Mouse (Mus musculus) midbrain, postnatal 0 days (tissue): Measurements from ENCODE around the gene Camta1. TPM values are rescaled to one million over a fixed set of nuclear protein-coding genes. Genes with fewer than 3 reads are reported as not detected.

Experiments used
- ATAC-seq: fragments of 200-750 bp; cut with Nextera tagmentation; 2 replicates; pipeline ENCODE4 v1.8.0; 2017; ENCODE audit warnings: moderate number of reproducible peaks, mild to moderate bottlenecking, moderate TSS enrichment, moderate library complexity; ENCODE audit not compliant: low FRiP score
- DNase-seq: peaks from one replicate; pipeline ENCODE4 v3.0.0-alpha.2; 2015; ENCODE audit warnings: low spot score
- H3K27ac ChIP-seq: fragments of 300-500 bp; sonication (generic); 2 replicates; pipeline ENCODE4 v1.5.1; 2014; ENCODE audit warnings: low read depth, mild to moderate bottlenecking, low read length, mixed read lengths
- H3K27me3 ChIP-seq: fragments of 300-500 bp; sonication (generic); 2 replicates; pipeline ENCODE4 v1.6.1; 2014; ENCODE audit warnings: low read length, control low read depth, mixed read lengths; ENCODE audit not compliant: insufficient read depth
- H3K36me3 ChIP-seq: fragments of 300-500 bp; sonication (generic); 2 replicates; pipeline ENCODE4 v1.6.1; 2014; ENCODE audit warnings: low read length, control low read depth, mixed read lengths; ENCODE audit not compliant: insufficient read depth
- H3K4me1 ChIP-seq: fragments of 300-500 bp; sonication (generic); 2 replicates; pipeline ENCODE4 v1.6.1; 2014; ENCODE audit warnings: mild to moderate bottlenecking, control low read depth, antibody characterized with exemption, low read length, mixed read lengths; ENCODE audit not compliant: insufficient read depth
- H3K4me2 ChIP-seq: fragments of 300-500 bp; sonication (generic); 2 replicates; pipeline ENCODE4 v1.6.1; 2014; ENCODE audit warnings: low read depth, mild to moderate bottlenecking, low read length, mixed read lengths; ENCODE audit not compliant: poor library complexity, severe bottlenecking
- H3K4me3 ChIP-seq: fragments of 300-500 bp; sonication (generic); 2 replicates; pipeline ENCODE4 v1.5.1; 2014; ENCODE audit warnings: low read depth, mild to moderate bottlenecking, low read length, moderate library complexity
- H3K9ac ChIP-seq: fragments of 300-500 bp; sonication (generic); replicated peaks from 2 replicates; pipeline ENCODE4 v1.6.1; 2014; ENCODE audit warnings: mild to moderate bottlenecking, low read length, moderate library complexity, mixed read lengths; ENCODE audit not compliant: poor library complexity, severe bottlenecking
- H3K9me3 ChIP-seq: fragments of 300-500 bp; sonication (generic); 2 replicates; pipeline ENCODE4 v1.6.1; 2016; ENCODE audit warnings: low read length, control low read depth
- CTCF ChIP-seq: IDR thresholded peaks from 2 replicates; pipeline ENCODE4 v1.5.1; 2016; ENCODE audit warnings: antibody characterized with exemption, mild to moderate bottlenecking
- WGBS: fragments of 180-500 bp; shearing (Covaris S2); extraction: QIAGEN DNeasy Blood & Tissue Kit; methylation state at CpG from one replicate; pipeline ENCODE4 v1.1.7; 2014; 5-methylcytosine and 5-hydroxymethylcytosine counted together
- polyA plus RNA-seq: library from polyadenylated mRNA; unstranded; fragments of >200 nt; fragmentation: Nextera tagmentation; extraction: Ambion mirVana; gene quantifications from 2 replicates; pipeline ENCODE4 v1.2.1, GENCODE M21; 2015
- total RNA-seq: library from RNA; depleted of rRNA; stranded (reverse); fragments of >200 nt; gene quantifications from 2 replicates; pipeline ENCODE4 v1.2.3, GENCODE M21; 2014

Camta1 gene
- total and polyA plus RNA-seq, 2 experiments from 2014 or later, result 140 to 153 TPM

GRCm38 (mm10) chr4:151422922-151423321, 438.8 kb downstream of the Camta1 start:
- no peak for TF ChIP-seq CTCF
- 0 out of 2 replicates have a peak overlapping the region, but pooled peaks have one; percentile 59 for H3K27ac ChIP-seq
- 79% methylated on average over 4 of the region's 4 CpGs for WGBS
- peaks cover 6% of the 10 kb centered on the region; the same call in 1 of the 2 replicates for H3K9me3 ChIP-seq
- H3K4me1 ChIP-seq, result no peaks in the 10 kb centered on the region
- H3K4me2 ChIP-seq, result no peak overlapping the region
- no peak for ATAC-seq
- H3K27me3 ChIP-seq, result no peaks in the 10 kb centered on the region
- no peak overlapping the region for H3K9ac ChIP-seq
- no peak overlapping the region for H3K4me3 ChIP-seq
- DNase-seq, result no peak
- no peaks in the 10 kb centered on the region for H3K36me3 ChIP-seq

GRCm38 (mm10) chr4:151422361-151422760, 439.3 kb downstream of the Camta1 start:
- peak; percentile 56 for DNase-seq
- H3K36me3 ChIP-seq, result no peaks in the 10 kb centered on the region
- H3K9ac ChIP-seq, result no peak overlapping the region
- 62% methylated on average over 8 of the region's 8 CpGs for WGBS
- H3K27me3 ChIP-seq, result no peaks in the 10 kb centered on the region
- no peak for TF ChIP-seq CTCF
- H3K27ac ChIP-seq, result no peak overlapping the region
- no peak overlapping the region for H3K4me3 ChIP-seq
- no peaks in the 10 kb centered on the region for H3K4me1 ChIP-seq
- H3K9me3 ChIP-seq, result peaks cover 3% of the 10 kb centered on the region; the same call in 1 of the 2 replicates
- ATAC-seq, result no peak
- no peak overlapping the region for H3K4me2 ChIP-seq

- no peak for TF ChIP-seq CTCF
- 65% methylated on average over 14 of the region's 14 CpGs for WGBS
- H3K27me3 ChIP-seq, result no peaks in the 10 kb centered on the region
- H3K9ac ChIP-seq, result no peak overlapping the region
- ATAC-seq (no peak), DNase-seq (no peak)
- no peaks in the 10 kb centered on the region for H3K4me1 ChIP-seq
- H3K9me3 ChIP-seq, result no peaks in the 10 kb centered on the region
- H3K27ac ChIP-seq, result no peak overlapping the region
- H3K4me3 ChIP-seq, result no peak overlapping the region
- no peaks in the 10 kb centered on the region for H3K36me3 ChIP-seq
- no peak overlapping the region for H3K4me2 ChIP-seq
These were observed 443.3 kb downstream of the Camta1 start for GRCm38 (mm10) chr4:151418344-151418875.

GRCm38 (mm10) chr4:151415812-151416211, 445.9 kb downstream of the Camta1 start:
- Histone ChIP-seq H3K4me1 (0 out of 2 replicates have a peak, but pooled peaks cover 11% of the 10 kb centered on the region), H3K9me3 (no peaks in the 10 kb centered on the region), H3K36me3 (no peaks in the 10 kb centered on the region), H3K27me3 (no peaks in the 10 kb centered on the region), H3K9ac (no peak overlapping the region), H3K4me2 (no peak overlapping the region), H3K27ac (no peak overlapping the region), H3K4me3 (no peak overlapping the region)
- ATAC-seq (no peak), DNase-seq (no peak)
- WGBS, result 92% methylated on average over 4 of the region's 4 CpGs
- no peak for TF ChIP-seq CTCF

DNA sequence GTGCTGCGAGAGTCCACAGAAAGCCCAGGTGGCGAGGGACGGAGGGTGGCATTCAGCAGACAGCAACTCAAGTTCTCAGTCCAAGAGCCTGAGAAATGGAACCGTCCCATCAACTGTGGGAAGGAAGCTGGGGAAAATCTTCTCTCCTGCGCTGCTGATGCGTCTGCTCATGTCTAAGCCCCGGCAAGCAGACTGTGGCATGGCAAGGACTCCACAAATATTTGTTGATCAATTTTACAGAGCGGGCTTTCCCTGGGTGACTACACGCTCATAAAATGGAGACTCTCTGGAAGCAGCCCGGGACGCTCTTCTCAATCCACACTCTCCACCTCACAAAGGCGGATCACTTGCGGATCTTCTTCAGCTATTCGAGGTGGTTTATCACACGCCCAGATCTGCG, 446.3 kb downstream of the Camta1 start:
- 93% methylated on average over 16 of the region's 16 CpGs for whole genome bisulfite sequencing
- no peak overlapping the region for H3K4me3 ChIP-seq
- no peaks in the 10 kb centered on the region for H3K9me3 ChIP-seq
- H3K4me2 ChIP-seq, result no peak overlapping the region
- no peak for ATAC-seq
- 0 out of 2 replicates have a peak, but pooled peaks cover 11% of the 10 kb centered on the region for H3K4me1 ChIP-seq
- H3K9ac ChIP-seq, result no peak overlapping the region
- TF ChIP-seq CTCF, result no peak
- no peak for DNase-seq
- H3K27ac ChIP-seq, result no peak overlapping the region
- no peaks in the 10 kb centered on the region for H3K36me3 ChIP-seq
- no peaks in the 10 kb centered on the region for H3K27me3 ChIP-seq

GRCm38 (mm10) chr4:151414952-151415351, 446.7 kb downstream of the Camta1 start:
- Histone ChIP-seq H3K27me3 (no peaks in the 10 kb centered on the region), H3K4me3 (no peak overlapping the region), H3K4me1 (0 out of 2 replicates have a peak, but pooled peaks cover 11% of the 10 kb centered on the region), H3K4me2 (no peak overlapping the region), H3K9me3 (no peaks in the 10 kb centered on the region), H3K9ac (no peak overlapping the region), H3K27ac (no peak overlapping the region), H3K36me3 (no peaks in the 10 kb centered on the region)
- no peak for ATAC-seq
- no peak for TF ChIP-seq CTCF
- 93% methylated on average over 7 of the region's 7 CpGs for WGBS
- no peak for DNase-seq
